In genomic region chr17:29171001-29171772, GRCm38 (mm10) we compare ENCODE assay signal across 8 mouse cellular contexts. TPM values are rescaled to one million over a fixed set of nuclear protein-coding genes. Genes with fewer than 3 reads are reported as not detected.
DNase-seq lines count a peak whose midpoint lies in the region; ATAC-seq and TF ChIP-seq lines count a peak whose summit lies in the region.

No protein-coding gene starts in this region.

- H3K9ac ChIP-seq in limb, embryonic 14.5 days (ENCODE audit: low read depth, low read length, severe bottlenecking) = no peak overlapping the region
- H3K9ac ChIP-seq in stomach, embryonic 16.5 days (ENCODE audit: low read length) = no peak overlapping the region

- no peaks in the 10 kb centered on the region for H3K79me2 ChIP-seq in myocyte (ENCODE audit: control insufficient read depth, insufficient read depth)

- no peak overlapping the region for H3K4me2 ChIP-seq in limb, embryonic 14.5 days (replicated peaks; ENCODE audit: low read depth, low read length, severe bottlenecking)
- peak overlapping the region; percentile 46 for H3K4me2 ChIP-seq in myocyte (ENCODE audit: low read depth)
- no peak overlapping the region for H3K4me2 ChIP-seq in stomach, embryonic 16.5 days (ENCODE audit: low read depth, low read length)

- peak; percentile 98 for TF ChIP-seq CTCF in kidney, adult 2 months (conservative IDR thresholded peaks at IDR 0.05; ENCODE audit: insufficient read depth, insufficient read length, low read depth, low read length)

- no peak overlapping the region for H3ac ChIP-seq in myocyte (ENCODE audit: control insufficient read depth, insufficient read length)

- no peak for TF ChIP-seq POLR2A in kidney, adult 2 months (IDR thresholded peaks at IDR 0.05; ENCODE audit: low read depth, low read length)
- no peak for TF ChIP-seq POLR2A in limb, embryonic 14.5 days (IDR thresholded peaks at IDR 0.05; ENCODE audit: borderline replicate concordance, extremely low read depth, insufficient read depth, insufficient read length)
- no peak for TF ChIP-seq POLR2A in myocyte (IDR thresholded peaks at IDR 0.05; ENCODE audit: insufficient read length, low read depth)

- no peaks in the 10 kb centered on the region for H3K9me3 ChIP-seq in limb, embryonic 14.5 days (ENCODE audit: control insufficient read depth, low read length)
- no peaks in the 10 kb centered on the region for H3K9me3 ChIP-seq in stomach, embryonic 16.5 days (replicated peaks; ENCODE audit: control insufficient read depth, low read length)

- H3K4me1 ChIP-seq in kidney, adult 2 months (ENCODE audit: control insufficient read depth, insufficient read depth, low read length) = no peaks in the 10 kb centered on the region
- H3K4me1 ChIP-seq in limb, embryonic 14.5 days (ENCODE audit: control insufficient read depth, insufficient read depth, low read length) = no peaks in the 10 kb centered on the region
- peaks cover 22% of the 10 kb centered on the region for H3K4me1 ChIP-seq in stomach, embryonic 16.5 days (ENCODE audit: control insufficient read depth, insufficient read depth, low read length)

- peak; percentile 58 for DNase-seq in 3134 (ENCODE audit: extremely low read depth, insufficient read length, low spot score)
- DNase-seq in gastrocnemius, postnatal 25 days = peak; percentile 68
- DNase-seq in kidney, adult 2 months = peak; percentile 92
- peak; percentile 79 for DNase-seq in limb, embryonic 14.5 days (ENCODE audit: low spot score)

- WGBS in kidney, adult 2 months = 12% methylated on average over 14 of the region's 14 CpGs
- 24% methylated on average over 14 of the region's 14 CpGs for WGBS in limb, embryonic 14.5 days
- WGBS in stomach, embryonic 16.5 days = 16% methylated on average over 14 of the region's 14 CpGs

- ATAC-seq in activated CD4-positive, CD25-positive, alpha-beta regulatory T cell, adult 4 months = peak; percentile 76
- peak; percentile 80 for ATAC-seq in common myeloid progenitor, adult 5-6 weeks (replicated peaks; ENCODE audit: low read depth, poor library complexity, severe bottlenecking)
- 0 out of 2 replicates have a peak, but pooled peaks have one; percentile 36 for ATAC-seq in limb, embryonic 14.5 days (ENCODE audit: low FRiP score, low read depth)
- ATAC-seq in stomach, embryonic 16.5 days (ENCODE audit: insufficient read depth, low FRiP score) = peak; percentile 65; the same call in 1 of the 2 replicates

- H3K4me3 ChIP-seq in kidney, adult 2 months (ENCODE audit: insufficient read depth, low read depth, low read length) = no peak overlapping the region
- H3K4me3 ChIP-seq in limb, embryonic 14.5 days (replicated peaks; ENCODE audit: low read length) = no peak overlapping the region
- no peak overlapping the region for H3K4me3 ChIP-seq in myocyte
- H3K4me3 ChIP-seq in stomach, embryonic 16.5 days (replicated peaks; ENCODE audit: low read length) = no peak overlapping the region

- no peaks in the 10 kb centered on the region for H3K27me3 ChIP-seq in kidney, adult 2 months (replicated peaks; ENCODE audit: control insufficient read depth, insufficient read depth, low read length)
- no peaks in the 10 kb centered on the region for H3K27me3 ChIP-seq in limb, embryonic 14.5 days (ENCODE audit: control insufficient read depth, insufficient read depth, low read length)
- H3K27me3 ChIP-seq in myocyte (ENCODE audit: control insufficient read depth, insufficient read depth, insufficient read length) = no peaks in the 10 kb centered on the region
- no peaks in the 10 kb centered on the region for H3K27me3 ChIP-seq in stomach, embryonic 16.5 days (ENCODE audit: control insufficient read depth, insufficient read depth, low read length)

- no peak overlapping the region for H3K27ac ChIP-seq in kidney, adult 2 months (ENCODE audit: insufficient read depth, low read depth, low read length)
- H3K27ac ChIP-seq in limb, embryonic 14.5 days (replicated peaks; ENCODE audit: low read depth, low read length) = no peak overlapping the region
- H3K27ac ChIP-seq in stomach, embryonic 16.5 days (ENCODE audit: low read length) = no peak overlapping the region

- no peaks in the 10 kb centered on the region for H3K36me3 ChIP-seq in kidney, adult 2 months (ENCODE audit: control insufficient read depth, insufficient read depth, low read length)
- no peaks in the 10 kb centered on the region for H3K36me3 ChIP-seq in limb, embryonic 14.5 days (ENCODE audit: control insufficient read depth, insufficient read depth, low read length)
- no peaks in the 10 kb centered on the region for H3K36me3 ChIP-seq in myocyte (ENCODE audit: control insufficient read depth, insufficient read depth)
- H3K36me3 ChIP-seq in stomach, embryonic 16.5 days (ENCODE audit: control insufficient read depth, insufficient read depth, low read length) = no peaks in the 10 kb centered on the region

TF ChIP-seq in myocyte, 11 proteins besides CTCF, POLR2A, EP300 and RAD21:
- peak; percentile 35 for TF ChIP-seq POLR2AphosphoS2 (IDR thresholded peaks at IDR 0.05; ENCODE audit: insufficient read length, low read depth)
- no peak for TF ChIP-seq USF1 (IDR thresholded peaks at IDR 0.05; ENCODE audit: low read depth)
- no peak for TF ChIP-seq MAX (IDR thresholded peaks at IDR 0.05; ENCODE audit: low read depth)

RNA-seq across cellular contexts. Expression of gene Rab44, which starts 57.2 kb away (rescaled TPM):
- not detected for polyA plus RNA-seq in activated CD4-positive, CD25-positive, alpha-beta regulatory T cell, adult 4 months (2017; shearing (Covaris generic))
- 147 and 213 TPM in 2 replicates for total RNA-seq in common myeloid progenitor, adult 5-6 weeks (2017)
- under 1 TPM; 0.33 to 0.78 TPM for total RNA-seq in gastrocnemius, postnatal 25 days (2021)
- 0.16 and 0.34 TPM in 2 replicates for polyA plus RNA-seq in kidney, adult 2 months (2012; rRNA removed)
- 2.4 and 2.8 TPM in 2 replicates for polyA plus RNA-seq in limb, embryonic 14.5 days (2012; rRNA removed)
- 1.4 and 1.5 TPM in 2 replicates for polyA plus RNA-seq in limb, embryonic 14.5 days (2014; fragmentation: Nextera tagmentation; extraction: Ambion mirVana)
- polyA plus RNA-seq in myocyte (2012; fragmentation: generic; extraction: Trizol) = 6.8 TPM
- polyA plus RNA-seq in stomach, embryonic 16.5 days (2015; fragmentation: Nextera tagmentation; extraction: Ambion mirVana) = 4.0 and 4.1 TPM in 2 replicates
